In genomic region chr19:21549713-21550112, GRCm38 (mm10) we compare ENCODE assay signal across 17 mouse cellular contexts.
"Had no signal": no experiment of that assay in that cellular context is flagged by ENCODE, and none has a peak within 500 bp of the region (broad histone marks: within the 10 kb centered on the region; RNA-seq: fewer than 3 reads in every experiment).

No protein-coding gene starts in this region.

- ATAC-seq: hindbrain, postnatal 0 days; intestine, embryonic 16.5 days; liver, embryonic 12.5 days had no signal

- DNase-seq: gastrocnemius, postnatal 14 days; gastrocnemius, postnatal 36 days; heart, adult 11 months; heart, adult 2 months; heart, postnatal 14 days; heart, postnatal 36 days; kidney, adult 11 months; kidney, adult 2 months; kidney, adult 9 months; kidney, postnatal 14 days; kidney, postnatal 36 days; layer of hippocampus, adult 9-11 months; layer of hippocampus, postnatal 36 days; left cerebral cortex, postnatal 4 days had no signal
